Mouse (Mus musculus) intestine, embryonic 16.5 days (tissue): ENCODE results near the gene Gm11564. TPM values are rescaled to one million over a fixed set of nuclear protein-coding genes. Genes with fewer than 3 reads are reported as not detected.

Source experiments
- polyA plus RNA-seq: library from polyadenylated mRNA; unstranded; fragments of >200 nt; fragmentation: Nextera tagmentation; extraction: Ambion mirVana; gene quantifications from 2 replicates; pipeline ENCODE4 v1.2.1, GENCODE M21; 2015

Gm11564 gene
- polyA plus RNA-seq, 1 experiment from 2014 or later = not detected

Other genes with a start within 250 kb of the Gm11564 start
- not detected in 2 replicates for gene Krtap3-1, start 249.0 kb downstream of the Gm11564 start, polyA plus RNA-seq
- gene Krtap1-5, start 234.7 kb downstream of the Gm11564 start, polyA plus RNA-seq = not detected in 2 replicates
- gene Krtap1-4, start 232.0 kb downstream of the Gm11564 start, polyA plus RNA-seq = not detected in 2 replicates
- gene Krtap1-3, start 224.3 kb downstream of the Gm11564 start, polyA plus RNA-seq = not detected in 2 replicates
- gene Krtap9-3, start 217.6 kb downstream of the Gm11564 start, polyA plus RNA-seq = not detected in 2 replicates
- gene Gm11938, start 212.4 kb downstream of the Gm11564 start, polyA plus RNA-seq = not detected in 2 replicates
- not detected in 2 replicates for gene Gm11937, start 205.5 kb downstream of the Gm11564 start, polyA plus RNA-seq
- gene Krtap2-4, start 200.8 kb downstream of the Gm11564 start, polyA plus RNA-seq = not detected in 2 replicates
- not detected in 2 replicates for gene Gm11562, start 195.2 kb downstream of the Gm11564 start, polyA plus RNA-seq
- gene Krtap4-1, start 187.4 kb downstream of the Gm11564 start, polyA plus RNA-seq = not detected in 2 replicates
- not detected in 2 replicates for gene Krtap4-2, start 180.6 kb downstream of the Gm11564 start, polyA plus RNA-seq
- gene Krtap4-7, start 171.6 kb downstream of the Gm11564 start, polyA plus RNA-seq = not detected in 2 replicates
- gene Gm11555, start 165.4 kb downstream of the Gm11564 start, polyA plus RNA-seq = not detected in 2 replicates
- gene Gm11563, start 156.7 kb downstream of the Gm11564 start, polyA plus RNA-seq = not detected in 2 replicates
- gene Krtap4-6, start 149.7 kb downstream of the Gm11564 start, polyA plus RNA-seq = not detected in 2 replicates
- gene Gm14190, start 124.9 kb downstream of the Gm11564 start, polyA plus RNA-seq = not detected in 2 replicates
- gene Gm14180, start 81.4 kb downstream of the Gm11564 start, polyA plus RNA-seq = not detected in 2 replicates
- gene Gm11595, start 42.8 kb downstream of the Gm11564 start, polyA plus RNA-seq = not detected in 2 replicates
- not detected in 2 replicates for gene Krtap4-8, start 35.0 kb downstream of the Gm11564 start, polyA plus RNA-seq
- not detected in 2 replicates for gene Krtap4-9, start 30.5 kb downstream of the Gm11564 start, polyA plus RNA-seq
- not detected in 2 replicates for gene Gm11596, start 22.2 kb downstream of the Gm11564 start, polyA plus RNA-seq
- gene Gm11569, start 16.7 kb downstream of the Gm11564 start, polyA plus RNA-seq = not detected in 2 replicates
- gene Gm11554, start 11.2 kb downstream of the Gm11564 start, polyA plus RNA-seq = not detected in 2 replicates
- gene Krtap4-13, start 5.8 kb downstream of the Gm11564 start, polyA plus RNA-seq = not detected in 2 replicates
- not detected in 2 replicates for gene 2300003K06Rik, start 22.4 kb upstream of the Gm11564 start, polyA plus RNA-seq
- gene Krtap4-16, start 35.9 kb upstream of the Gm11564 start, polyA plus RNA-seq = not detected in 2 replicates
- not detected in 2 replicates for gene Gm11568, start 42.3 kb upstream of the Gm11564 start, polyA plus RNA-seq
- gene Gm11559, start 48.8 kb upstream of the Gm11564 start, polyA plus RNA-seq = not detected in 2 replicates
- not detected in 2 replicates for gene Krtap9-1, start 57.7 kb upstream of the Gm11564 start, polyA plus RNA-seq
- not detected in 2 replicates for gene Gm11567, start 63.5 kb upstream of the Gm11564 start, polyA plus RNA-seq
- not detected in 2 replicates for gene Krtap31-1, start 92.3 kb upstream of the Gm11564 start, polyA plus RNA-seq
- gene Gm11565, start 99.1 kb upstream of the Gm11564 start, polyA plus RNA-seq = not detected in 2 replicates
- gene Krtap31-2, start 120.6 kb upstream of the Gm11564 start, polyA plus RNA-seq = not detected in 2 replicates
- not detected in 2 replicates for gene Krtap9-5, start 132.8 kb upstream of the Gm11564 start, polyA plus RNA-seq
- gene Krtap29-1, start 163.4 kb upstream of the Gm11564 start, polyA plus RNA-seq = not detected in 2 replicates
- gene Krtap16-1, start 170.9 kb upstream of the Gm11564 start, polyA plus RNA-seq = not detected in 2 replicates
- not detected in 2 replicates for gene Krtap17-1, start 178.3 kb upstream of the Gm11564 start, polyA plus RNA-seq
- not detected in 2 replicates for gene Krt33a, start 200.5 kb upstream of the Gm11564 start, polyA plus RNA-seq
- gene Krt33b, start 214.2 kb upstream of the Gm11564 start, polyA plus RNA-seq = not detected in 2 replicates
- gene Krt34, start 225.9 kb upstream of the Gm11564 start, polyA plus RNA-seq = not detected in 2 replicates
- gene Krt31, start 234.9 kb upstream of the Gm11564 start, polyA plus RNA-seq = not detected in 2 replicates